Mouse (Mus musculus) intestine, embryonic 15.5 days (tissue): Measurements from ENCODE around the gene Adarb1. TPM values are rescaled to one million over a fixed set of nuclear protein-coding genes. Genes with fewer than 3 reads are reported as not detected.

Experiments
- ATAC-seq: fragments of 200-750 bp; cut with Nextera tagmentation; 2 replicates; pipeline ENCODE4 v1.8.0; 2017; ENCODE audit warnings: moderate TSS enrichment, moderate library complexity
- H3K27ac ChIP-seq: fragments of 300-500 bp; sonication (generic); 2 replicates; pipeline ENCODE4 v1.5.1; 2015; ENCODE audit warnings: mild to moderate bottlenecking, inconsistent platforms
- H3K27me3 ChIP-seq: fragments of 300-500 bp; sonication (generic); replicated peaks from 2 replicates; pipeline ENCODE4 v1.6.1; 2015; ENCODE audit warnings: inconsistent platforms
- H3K36me3 ChIP-seq: fragments of 300-500 bp; sonication (generic); 2 replicates; pipeline ENCODE4 v1.6.1; 2015; ENCODE audit warnings: inconsistent platforms
- H3K4me1 ChIP-seq: fragments of 300-500 bp; sonication (generic); replicated peaks from 2 replicates; pipeline ENCODE4 v1.6.1; 2015; ENCODE audit warnings: inconsistent platforms
- H3K4me2 ChIP-seq: fragments of 300-500 bp; sonication (generic); replicated peaks from 2 replicates; pipeline ENCODE4 v1.6.1; 2015; ENCODE audit warnings: mild to moderate bottlenecking, inconsistent platforms
- H3K4me3 ChIP-seq: fragments of 300-500 bp; sonication (generic); replicated peaks from 2 replicates; pipeline ENCODE4 v1.5.1; 2015; ENCODE audit warnings: inconsistent platforms
- H3K9ac ChIP-seq: fragments of 300-500 bp; sonication (generic); 2 replicates; pipeline ENCODE4 v1.6.1; 2015; ENCODE audit warnings: inconsistent platforms
- H3K9me3 ChIP-seq: fragments of 300-500 bp; sonication (generic); 2 replicates; pipeline ENCODE4 v1.6.1; 2016; ENCODE audit warnings: inconsistent platforms
- WGBS: fragments of 180-500 bp; shearing (Covaris S2); methylation state at CpG from one replicate; pipeline ENCODE4 v1.1.7; 2015; 5-methylcytosine and 5-hydroxymethylcytosine counted together
- polyA plus RNA-seq: library from polyadenylated mRNA; unstranded; fragments of >200 nt; fragmentation: Nextera tagmentation; extraction: Ambion mirVana; gene quantifications from 2 replicates; pipeline ENCODE4 v1.2.1, GENCODE M21; 2015

Gene Adarb1
- polyA plus RNA-seq, 1 experiment from 2014 or later, result 5.8 TPM

DNA sequence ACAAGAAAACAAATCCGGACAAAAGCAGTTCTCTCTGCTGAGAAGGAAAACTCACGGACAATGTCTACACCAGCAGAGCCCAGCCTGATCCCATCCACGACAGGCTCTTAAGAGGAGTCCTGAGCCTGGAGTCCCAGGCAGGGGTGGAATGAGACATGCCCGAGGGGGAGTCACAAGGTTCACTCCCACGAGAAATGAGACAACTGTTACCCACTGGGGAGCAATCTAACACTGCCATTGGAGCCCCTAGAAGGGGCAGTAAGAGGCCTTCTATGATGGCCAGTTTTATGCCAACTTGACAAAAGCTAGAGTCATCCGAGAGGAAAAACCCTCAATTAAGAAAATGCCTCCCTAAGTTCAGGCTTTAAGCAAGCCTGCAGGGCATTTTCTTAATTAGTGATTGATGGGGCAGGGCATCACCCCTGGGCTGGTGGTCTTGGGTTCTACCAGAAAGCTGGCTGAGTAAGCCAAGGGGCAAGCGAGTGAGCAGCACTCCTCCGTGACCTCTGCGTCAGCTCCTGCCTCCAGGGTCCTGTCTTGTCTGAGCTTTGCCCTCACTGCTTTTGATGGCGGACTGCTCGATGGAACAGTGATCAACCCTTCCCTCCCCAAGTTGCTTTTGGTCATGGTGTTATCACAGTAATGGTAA, 88.5 kb downstream of the Adarb1 start:
- no peaks in the 10 kb centered on the region for H3K9me3 ChIP-seq
- no peaks in the 10 kb centered on the region for H3K36me3 ChIP-seq
- no peak overlapping the region for H3K27ac ChIP-seq
- H3K4me3 ChIP-seq, result no peak overlapping the region
- no peak overlapping the region for H3K4me2 ChIP-seq
- no peaks in the 10 kb centered on the region for H3K27me3 ChIP-seq
- no peak overlapping the region for H3K9ac ChIP-seq
- H3K4me1 ChIP-seq, result peaks cover under 1% of the 10 kb centered on the region; the same call in 1 of the 2 replicates
- no peak for ATAC-seq
- WGBS, result 77% methylated on average over 11 of the region's 11 CpGs

DNA sequence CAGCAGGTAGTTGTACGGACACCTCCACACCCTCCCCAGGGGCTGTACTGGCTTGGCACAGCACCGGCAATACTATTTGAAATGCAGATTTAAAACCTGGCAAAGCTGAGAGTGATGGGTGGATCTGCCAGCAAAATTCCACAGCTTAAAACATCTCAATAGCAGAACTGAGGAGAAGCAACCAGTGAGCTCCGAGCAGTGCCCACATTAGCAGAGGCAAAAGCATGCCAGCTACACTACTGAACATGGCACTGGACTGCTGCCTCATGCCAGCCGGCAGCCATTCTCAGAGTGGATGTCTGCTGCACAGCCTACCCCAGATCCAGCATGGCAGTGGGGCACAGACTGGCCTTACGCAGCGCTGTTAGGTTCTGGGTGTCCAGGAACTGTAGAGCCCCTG, 93.4 kb downstream of the Adarb1 start:
- no peak overlapping the region for H3K9ac ChIP-seq
- no peak for ATAC-seq
- WGBS, result 89% methylated on average over 6 of the region's 6 CpGs
- no peaks in the 10 kb centered on the region for H3K4me1 ChIP-seq
- H3K4me3 ChIP-seq, result no peak overlapping the region
- H3K27me3 ChIP-seq, result no peaks in the 10 kb centered on the region
- no peaks in the 10 kb centered on the region for H3K9me3 ChIP-seq
- no peak overlapping the region for H3K27ac ChIP-seq
- H3K36me3 ChIP-seq, result no peaks in the 10 kb centered on the region
- H3K4me2 ChIP-seq, result no peak overlapping the region

DNA sequence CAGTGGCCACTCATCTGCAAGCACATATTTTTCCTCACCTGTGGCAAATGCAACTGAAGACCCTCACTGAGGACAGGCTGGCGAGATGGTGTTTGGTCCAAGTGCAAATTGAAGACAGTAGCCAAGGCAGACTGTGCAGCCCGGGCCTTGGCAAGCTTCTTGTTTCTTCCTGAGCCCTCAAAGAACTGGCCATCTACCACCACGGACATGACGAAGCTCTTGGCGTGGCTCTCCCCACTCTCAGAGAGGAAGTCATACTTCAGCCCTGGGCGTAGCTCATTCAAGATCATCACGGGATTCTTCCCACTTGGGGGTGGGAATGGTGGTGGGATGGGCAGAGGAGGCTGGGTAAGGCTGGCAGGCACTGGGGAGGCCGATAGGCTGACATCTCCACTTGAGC, 96.5 kb downstream of the Adarb1 start:
- no peaks in the 10 kb centered on the region for H3K27me3 ChIP-seq
- no peaks in the 10 kb centered on the region for H3K4me1 ChIP-seq
- no peak overlapping the region for H3K4me2 ChIP-seq
- H3K36me3 ChIP-seq, result no peaks in the 10 kb centered on the region
- no peak for ATAC-seq
- no peak overlapping the region for H3K27ac ChIP-seq
- H3K9ac ChIP-seq, result no peak overlapping the region
- 81% methylated on average over 8 of the region's 8 CpGs for WGBS
- H3K9me3 ChIP-seq, result no peaks in the 10 kb centered on the region
- no peak overlapping the region for H3K4me3 ChIP-seq

DNA sequence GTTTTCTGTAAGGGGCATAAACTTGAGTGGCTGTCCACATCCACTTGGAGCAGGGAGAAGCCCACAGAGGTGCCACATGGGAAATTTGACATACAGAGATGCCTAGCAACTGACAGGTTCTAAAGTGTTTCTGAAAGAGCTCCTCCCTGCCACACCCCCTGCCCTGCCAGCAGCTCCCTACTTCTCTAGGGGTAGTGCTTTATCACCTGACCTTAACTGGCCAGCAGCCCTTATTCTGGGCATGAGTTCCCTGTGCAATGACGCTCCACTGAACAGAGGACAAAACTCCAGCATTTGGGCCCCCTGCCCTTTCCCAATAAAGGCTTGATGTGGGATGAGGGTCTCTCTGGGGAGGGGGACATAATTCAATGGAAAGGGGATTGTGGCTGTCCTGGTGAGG, 97.1 kb downstream of the Adarb1 start:
- Histone ChIP-seq H3K27me3 (no peaks in the 10 kb centered on the region), H3K9ac (no peak overlapping the region), H3K4me2 (no peak overlapping the region), H3K9me3 (no peaks in the 10 kb centered on the region), H3K4me3 (no peak overlapping the region), H3K27ac (no peak overlapping the region), H3K4me1 (no peaks in the 10 kb centered on the region), H3K36me3 (no peaks in the 10 kb centered on the region)
- ATAC-seq, result no peak
- WGBS, result 75% methylated on average over 1 of the region's 1 CpGs

DNA sequence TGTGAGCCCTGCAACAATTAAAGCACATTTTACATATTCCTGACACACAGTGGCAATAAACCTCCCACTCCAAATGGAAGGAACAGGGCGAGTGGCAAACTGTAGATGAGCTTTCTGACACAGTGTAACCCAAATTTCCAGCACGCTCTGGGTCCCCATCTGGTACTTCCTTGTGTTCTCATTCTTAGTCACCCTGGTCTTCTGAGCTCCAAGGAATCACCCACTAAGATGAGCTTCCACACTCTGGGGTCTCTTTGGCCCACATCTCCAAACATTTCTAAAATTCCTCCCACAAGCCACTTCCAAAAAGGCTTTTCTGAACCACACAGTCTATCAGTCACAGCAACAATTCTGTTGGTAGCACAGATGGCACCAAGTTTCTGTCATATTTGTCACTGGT, 102.4 kb downstream of the Adarb1 start:
- no peaks in the 10 kb centered on the region for H3K36me3 ChIP-seq
- no peak for ATAC-seq
- 89% methylated on average over 2 of the region's 2 CpGs for WGBS

DNA sequence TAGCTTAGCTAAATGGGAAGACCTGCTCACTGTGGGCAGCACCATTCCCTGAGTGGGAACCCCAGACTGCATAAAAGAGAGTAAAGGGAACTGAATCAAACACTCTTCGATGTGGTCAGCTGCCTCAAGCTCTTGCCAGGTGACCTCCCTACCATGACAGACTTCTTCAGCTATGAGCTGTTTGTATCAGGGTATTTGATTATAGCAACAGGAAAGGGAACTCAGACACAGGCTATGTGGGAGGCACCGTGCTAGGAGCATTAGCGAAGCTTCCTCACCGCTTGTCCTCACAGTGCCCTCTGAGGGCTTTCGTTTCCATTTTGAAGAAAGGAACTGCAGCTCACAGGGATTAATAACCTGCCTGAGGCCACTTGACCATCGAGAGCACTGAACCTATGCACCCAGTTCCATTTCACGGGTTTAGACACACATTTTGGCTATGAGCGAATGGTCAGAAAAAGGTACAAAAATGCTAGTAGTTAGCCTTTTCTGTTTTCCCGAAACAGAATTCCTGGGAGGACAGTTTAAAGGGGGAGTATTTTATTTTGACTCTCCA, 103.3 kb downstream of the Adarb1 start:
- no peaks in the 10 kb centered on the region for H3K4me1 ChIP-seq
- no peak overlapping the region for H3K4me3 ChIP-seq
- H3K9me3 ChIP-seq, result no peaks in the 10 kb centered on the region
- no peaks in the 10 kb centered on the region for H3K36me3 ChIP-seq
- no peak overlapping the region for H3K9ac ChIP-seq
- H3K27me3 ChIP-seq, result no peaks in the 10 kb centered on the region
- WGBS, result 85% methylated on average over 9 of the region's 9 CpGs
- H3K27ac ChIP-seq, result no peak overlapping the region
- ATAC-seq, result no peak
- no peak overlapping the region for H3K4me2 ChIP-seq

More for the DNA sequence above, 102.4 kb downstream of the Adarb1 start:
- H3K27me3 ChIP-seq, result no peaks in the 10 kb centered on the region
- no peaks in the 10 kb centered on the region for H3K9me3 ChIP-seq
- no peak overlapping the region for H3K4me3 ChIP-seq
- H3K4me1 ChIP-seq, result no peaks in the 10 kb centered on the region
- no peak overlapping the region for H3K4me2 ChIP-seq
- no peak overlapping the region for H3K27ac ChIP-seq
- H3K9ac ChIP-seq, result no peak overlapping the region

DNA sequence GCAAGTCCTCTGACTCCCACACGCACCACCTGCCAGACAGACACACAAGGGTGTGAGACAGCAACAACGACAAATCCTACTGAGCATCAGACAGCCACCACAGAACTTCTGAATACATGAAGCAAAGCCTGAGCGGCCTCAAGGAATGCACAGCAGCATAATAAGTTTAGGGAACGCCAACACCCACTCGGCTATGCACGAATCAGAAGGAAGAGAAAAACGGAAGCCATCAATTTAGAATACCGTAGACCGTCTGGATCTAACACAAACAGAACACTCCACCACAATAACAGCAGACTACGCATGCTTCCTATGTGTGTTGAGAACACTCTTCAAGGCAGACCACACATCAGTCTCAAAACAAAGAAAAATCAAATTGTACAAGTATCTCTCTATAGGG, 109.1 kb downstream of the Adarb1 start:
- Histone ChIP-seq H3K27ac (no peak overlapping the region), H3K4me2 (no peak overlapping the region), H3K27me3 (no peaks in the 10 kb centered on the region), H3K9me3 (no peaks in the 10 kb centered on the region), H3K9ac (no peak overlapping the region), H3K4me1 (no peaks in the 10 kb centered on the region), H3K4me3 (no peak overlapping the region), H3K36me3 (no peaks in the 10 kb centered on the region)
- 53% methylated on average over 10 of the region's 10 CpGs for WGBS
- no peak for ATAC-seq

GRCm38 (mm10) chr10:77305766-77306165, 112.3 kb downstream of the Adarb1 start:
- Histone ChIP-seq H3K4me2 (no peak overlapping the region), H3K27ac (no peak overlapping the region), H3K36me3 (no peaks in the 10 kb centered on the region), H3K9me3 (no peaks in the 10 kb centered on the region), H3K4me1 (no peaks in the 10 kb centered on the region), H3K27me3 (no peaks in the 10 kb centered on the region), H3K9ac (no peak overlapping the region), H3K4me3 (no peak overlapping the region)
- no peak for ATAC-seq
- 76% methylated on average over 8 of the region's 8 CpGs for WGBS

DNA sequence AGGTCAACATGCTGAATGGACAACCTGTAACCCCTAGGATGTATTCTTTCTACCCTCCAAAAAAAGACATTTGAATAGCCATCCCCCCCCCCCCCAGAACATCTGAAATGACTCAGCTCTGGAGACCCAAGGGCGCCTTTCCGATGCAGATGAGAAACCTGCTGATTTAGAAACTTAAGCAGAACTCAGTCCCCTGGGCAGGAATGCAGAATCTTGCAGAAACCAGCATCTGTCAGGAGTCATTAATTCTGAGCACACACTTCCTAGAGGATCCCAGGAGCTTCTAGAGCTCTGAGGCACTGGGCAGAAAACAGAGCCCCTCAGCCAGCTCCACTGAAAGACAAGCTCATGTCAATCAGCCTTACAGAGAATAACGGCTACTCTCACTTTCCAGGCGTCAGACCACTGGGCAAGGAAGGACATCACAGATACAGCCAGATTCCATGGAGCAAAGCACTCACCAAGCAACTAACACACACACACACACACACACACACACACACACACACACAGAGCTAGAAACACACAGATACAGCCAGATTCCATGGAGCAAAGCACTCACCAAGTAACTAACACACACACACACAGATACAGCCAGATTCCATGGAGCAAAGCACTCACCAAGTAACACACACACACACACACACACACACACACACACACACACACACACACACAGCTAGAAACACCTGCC, 113.1 kb downstream of the Adarb1 start:
- no peaks in the 10 kb centered on the region for H3K36me3 ChIP-seq
- no peaks in the 10 kb centered on the region for H3K27me3 ChIP-seq
- no peaks in the 10 kb centered on the region for H3K4me1 ChIP-seq
- no peak for ATAC-seq
- no peak overlapping the region for H3K4me3 ChIP-seq
- H3K4me2 ChIP-seq, result no peak overlapping the region
- H3K27ac ChIP-seq, result no peak overlapping the region
- 54% methylated on average over 4 of the region's 4 CpGs for WGBS
- H3K9me3 ChIP-seq, result no peaks in the 10 kb centered on the region
- no peak overlapping the region for H3K9ac ChIP-seq

- no peak overlapping the region for H3K4me2 ChIP-seq
- no peaks in the 10 kb centered on the region for H3K36me3 ChIP-seq
- H3K9me3 ChIP-seq, result no peaks in the 10 kb centered on the region
- no peak for ATAC-seq
- H3K4me1 ChIP-seq, result no peaks in the 10 kb centered on the region
- WGBS, result 90% methylated on average over 3 of the region's 3 CpGs
- no peak overlapping the region for H3K9ac ChIP-seq
- H3K27ac ChIP-seq, result no peak overlapping the region
- H3K4me3 ChIP-seq, result no peak overlapping the region
- no peaks in the 10 kb centered on the region for H3K27me3 ChIP-seq
Measured at GRCm38 (mm10) chr10:77304362-77304761, 113.7 kb downstream of the Adarb1 start.

DNA sequence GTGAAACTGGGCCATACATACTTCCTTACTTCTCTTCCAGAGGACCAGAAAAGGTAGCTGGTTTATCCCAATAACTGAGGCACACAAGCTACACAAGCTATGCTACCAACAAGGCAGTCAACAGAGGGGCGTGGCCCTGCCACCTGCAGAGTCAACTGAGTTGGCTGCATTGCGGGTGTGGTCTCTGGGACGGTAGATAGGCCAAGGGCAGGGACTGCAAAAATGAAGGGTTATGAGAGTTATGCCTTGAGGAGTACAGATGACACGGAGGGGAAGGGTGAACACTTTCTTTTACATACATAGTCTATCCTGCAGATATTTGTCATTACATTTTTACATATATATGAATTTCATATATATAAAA, 117.2 kb downstream of the Adarb1 start:
- H3K9me3 ChIP-seq, result no peaks in the 10 kb centered on the region
- H3K27ac ChIP-seq, result no peak overlapping the region
- H3K4me2 ChIP-seq, result no peak overlapping the region
- H3K27me3 ChIP-seq, result no peaks in the 10 kb centered on the region
- no peaks in the 10 kb centered on the region for H3K36me3 ChIP-seq
- H3K9ac ChIP-seq, result no peak overlapping the region
- no peak for ATAC-seq
- 81% methylated on average over 4 of the region's 4 CpGs for WGBS
- no peak overlapping the region for H3K4me3 ChIP-seq
- H3K4me1 ChIP-seq, result no peaks in the 10 kb centered on the region

GRCm38 (mm10) chr10:77300237-77300933, 117.7 kb downstream of the Adarb1 start:
- Histone ChIP-seq H3K9me3 (no peaks in the 10 kb centered on the region), H3K27me3 (no peaks in the 10 kb centered on the region), H3K4me3 (no peak overlapping the region), H3K27ac (no peak overlapping the region), H3K9ac (no peak overlapping the region), H3K4me1 (no peaks in the 10 kb centered on the region), H3K4me2 (no peak overlapping the region), H3K36me3 (no peaks in the 10 kb centered on the region)
- ATAC-seq, result no peak
- WGBS, result 78% methylated on average over 8 of the region's 8 CpGs
